Mouse (Mus musculus): ENCODE measurements around the gene Sh3glb2. TPM values are rescaled to one million over a fixed set of nuclear protein-coding genes. Genes with fewer than 3 reads are reported as not detected.

Sh3glb2 gene
- polyA plus RNA-seq, 1 experiment from 2014 or later = 107 TPM

GRCm38 (mm10) chr2:30386913-30387312 lies 27.8 kb upstream of the Sh3glb2 start:
- WGBS = 80% methylated on average over 9 of the region's 9 CpGs
- Histone ChIP-seq H3K9me3 (replicated peaks; ENCODE audit: control insufficient read depth, low read length) (no peaks in the 10 kb centered on the region), H3K4me1 (ENCODE audit: control insufficient read depth, insufficient read depth, low read length) (no peaks in the 10 kb centered on the region), H3K4me3 (replicated peaks; ENCODE audit: low read length) (no peak overlapping the region), H3K4me2 (ENCODE audit: low read depth, low read length) (no peak overlapping the region), H3K27me3 (ENCODE audit: control insufficient read depth, insufficient read depth, low read length) (no peaks in the 10 kb centered on the region), H3K27ac (ENCODE audit: low read length) (no peak overlapping the region), H3K9ac (ENCODE audit: low read length) (no peak overlapping the region), H3K36me3 (ENCODE audit: control insufficient read depth, insufficient read depth, low read length) (peaks cover under 1% of the 10 kb centered on the region; the same call in 1 of the 2 replicates)
- ATAC-seq (ENCODE audit: insufficient read depth, low FRiP score) = no peak

GRCm38 (mm10) chr2:30385591-30385990 lies 26.5 kb upstream of the Sh3glb2 start:
- ATAC-seq (ENCODE audit: insufficient read depth, low FRiP score) = no peak
- 76% methylated on average over 4 of the region's 4 CpGs for WGBS
- no peaks in the 10 kb centered on the region for H3K9me3 ChIP-seq (replicated peaks; ENCODE audit: control insufficient read depth, low read length)

GRCm38 (mm10) chr2:30384814-30385213 lies 25.7 kb upstream of the Sh3glb2 start:
- Histone ChIP-seq H3K4me1 (ENCODE audit: control insufficient read depth, insufficient read depth, low read length) (no peaks in the 10 kb centered on the region), H3K27ac (ENCODE audit: low read length) (no peak overlapping the region), H3K36me3 (ENCODE audit: control insufficient read depth, insufficient read depth, low read length) (peaks cover 5% of the 10 kb centered on the region; the same call in 1 of the 2 replicates), H3K4me2 (ENCODE audit: low read depth, low read length) (no peak overlapping the region), H3K4me3 (replicated peaks; ENCODE audit: low read length) (no peak overlapping the region), H3K9ac (ENCODE audit: low read length) (no peak overlapping the region), H3K27me3 (ENCODE audit: control insufficient read depth, insufficient read depth, low read length) (no peaks in the 10 kb centered on the region), H3K9me3 (replicated peaks; ENCODE audit: control insufficient read depth, low read length) (no peaks in the 10 kb centered on the region)
- 82% methylated on average over 5 of the region's 5 CpGs for WGBS
- ATAC-seq (ENCODE audit: insufficient read depth, low FRiP score) = no peak

More at GRCm38 (mm10) chr2:30385591-30385990, 26.5 kb upstream of the Sh3glb2 start:
- Histone ChIP-seq H3K27ac (ENCODE audit: low read length) (no peak overlapping the region), H3K36me3 (ENCODE audit: control insufficient read depth, insufficient read depth, low read length) (peaks cover 5% of the 10 kb centered on the region; the same call in 1 of the 2 replicates), H3K9ac (ENCODE audit: low read length) (no peak overlapping the region), H3K4me3 (replicated peaks; ENCODE audit: low read length) (no peak overlapping the region), H3K27me3 (ENCODE audit: control insufficient read depth, insufficient read depth, low read length) (no peaks in the 10 kb centered on the region), H3K4me2 (ENCODE audit: low read depth, low read length) (no peak overlapping the region), H3K4me1 (ENCODE audit: control insufficient read depth, insufficient read depth, low read length) (no peaks in the 10 kb centered on the region)

GRCm38 (mm10) chr2:30381377-30381725 lies 22.2 kb upstream of the Sh3glb2 start:
- H3K9ac ChIP-seq (ENCODE audit: low read length) = no peak overlapping the region
- no peaks in the 10 kb centered on the region for H3K4me1 ChIP-seq (ENCODE audit: control insufficient read depth, insufficient read depth, low read length)
- peak overlapping the region; percentile 55 for H3K27ac ChIP-seq (ENCODE audit: low read length)
- no peak overlapping the region for H3K4me3 ChIP-seq (replicated peaks; ENCODE audit: low read length)
- H3K36me3 ChIP-seq (ENCODE audit: control insufficient read depth, insufficient read depth, low read length) = peaks cover 14% of the 10 kb centered on the region
- H3K9me3 ChIP-seq (replicated peaks; ENCODE audit: control insufficient read depth, low read length) = no peaks in the 10 kb centered on the region
- no peak overlapping the region for H3K4me2 ChIP-seq (ENCODE audit: low read depth, low read length)
- no peaks in the 10 kb centered on the region for H3K27me3 ChIP-seq (ENCODE audit: control insufficient read depth, insufficient read depth, low read length)
- ATAC-seq (ENCODE audit: insufficient read depth, low FRiP score) = no peak
- WGBS = 88% methylated on average over 4 of the region's 4 CpGs

- H3K27ac ChIP-seq (ENCODE audit: low read length) = no peak overlapping the region
- H3K4me1 ChIP-seq (ENCODE audit: control insufficient read depth, insufficient read depth, low read length) = no peaks in the 10 kb centered on the region
- no peak overlapping the region for H3K4me3 ChIP-seq (replicated peaks; ENCODE audit: low read length)
- WGBS = 85% methylated on average over 10 of the region's 10 CpGs
- peaks cover 16% of the 10 kb centered on the region for H3K36me3 ChIP-seq (ENCODE audit: control insufficient read depth, insufficient read depth, low read length)
- H3K9ac ChIP-seq (ENCODE audit: low read length) = no peak overlapping the region
- no peak for ATAC-seq (ENCODE audit: insufficient read depth, low FRiP score)
- no peaks in the 10 kb centered on the region for H3K9me3 ChIP-seq (replicated peaks; ENCODE audit: control insufficient read depth, low read length)
- no peak overlapping the region for H3K4me2 ChIP-seq (ENCODE audit: low read depth, low read length)
- no peaks in the 10 kb centered on the region for H3K27me3 ChIP-seq (ENCODE audit: control insufficient read depth, insufficient read depth, low read length)
These were observed 21.6 kb upstream of the Sh3glb2 start for GRCm38 (mm10) chr2:30380564-30381376.

- Histone ChIP-seq H3K9me3 (replicated peaks; ENCODE audit: control insufficient read depth, low read length) (no peaks in the 10 kb centered on the region), H3K4me2 (ENCODE audit: low read depth, low read length) (no peak overlapping the region), H3K4me1 (ENCODE audit: control insufficient read depth, insufficient read depth, low read length) (no peaks in the 10 kb centered on the region), H3K36me3 (ENCODE audit: control insufficient read depth, insufficient read depth, low read length) (peaks cover 17% of the 10 kb centered on the region), H3K27ac (ENCODE audit: low read length) (no peak overlapping the region), H3K27me3 (ENCODE audit: control insufficient read depth, insufficient read depth, low read length) (no peaks in the 10 kb centered on the region), H3K4me3 (replicated peaks; ENCODE audit: low read length) (no peak overlapping the region), H3K9ac (ENCODE audit: low read length) (no peak overlapping the region)
- WGBS = 78% methylated on average over 7 of the region's 7 CpGs
- ATAC-seq (ENCODE audit: insufficient read depth, low FRiP score) = no peak
These were observed 20.2 kb upstream of the Sh3glb2 start for GRCm38 (mm10) chr2:30379307-30379706.

DNA sequence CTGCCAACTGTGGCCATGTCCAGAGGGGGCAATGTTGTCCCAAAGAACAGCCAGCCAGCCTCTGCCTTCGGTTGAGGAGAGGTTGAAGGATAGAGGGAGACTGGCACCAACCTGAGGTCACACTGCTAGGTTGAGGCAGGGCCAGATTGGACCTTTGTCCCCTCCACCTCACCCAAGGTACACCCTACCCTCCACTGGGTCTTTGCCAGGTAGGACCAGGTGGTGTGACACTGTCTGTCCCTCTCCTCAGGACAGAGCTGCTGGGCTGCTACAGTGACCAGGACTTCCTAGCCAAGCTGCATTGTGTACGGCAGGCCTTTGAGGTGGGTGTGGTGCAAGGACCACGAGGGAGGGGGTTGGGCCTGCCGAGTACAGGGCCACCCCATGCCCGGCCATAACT lies 18.6 kb upstream of the Sh3glb2 start:
- H3K4me1 ChIP-seq (ENCODE audit: control insufficient read depth, insufficient read depth, low read length) = no peaks in the 10 kb centered on the region
- no peak overlapping the region for H3K27ac ChIP-seq (ENCODE audit: low read length)
- ATAC-seq (ENCODE audit: insufficient read depth, low FRiP score) = no peak
- no peak overlapping the region for H3K9ac ChIP-seq (ENCODE audit: low read length)
- WGBS = 85% methylated on average over 5 of the region's 5 CpGs
- peaks cover 28% of the 10 kb centered on the region for H3K36me3 ChIP-seq (ENCODE audit: control insufficient read depth, insufficient read depth, low read length)
- no peak overlapping the region for H3K4me3 ChIP-seq (replicated peaks; ENCODE audit: low read length)
- H3K27me3 ChIP-seq (ENCODE audit: control insufficient read depth, insufficient read depth, low read length) = no peaks in the 10 kb centered on the region
- no peak overlapping the region for H3K4me2 ChIP-seq (ENCODE audit: low read depth, low read length)
- no peaks in the 10 kb centered on the region for H3K9me3 ChIP-seq (replicated peaks; ENCODE audit: control insufficient read depth, low read length)

DNA sequence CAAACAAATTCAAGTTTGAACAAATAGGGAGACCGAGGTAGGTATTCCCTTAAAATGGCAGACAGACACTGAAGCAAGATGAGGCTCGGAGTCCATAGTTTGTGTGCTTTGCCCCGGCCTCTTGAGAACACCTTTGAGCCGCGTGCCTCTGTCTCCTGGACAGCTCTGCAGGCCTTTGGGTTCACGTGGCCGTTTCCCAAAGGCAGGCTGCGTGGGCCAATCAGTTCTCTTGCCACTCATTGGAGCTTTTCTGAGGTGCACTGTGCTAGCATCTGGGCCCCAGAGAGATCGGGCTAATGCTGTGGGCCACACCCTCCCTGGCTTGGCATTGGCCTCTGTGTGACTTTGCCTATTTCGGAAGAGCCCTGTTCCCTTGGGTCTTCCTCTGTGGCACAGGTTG lies 16.8 kb upstream of the Sh3glb2 start:
- Histone ChIP-seq H3K9ac (ENCODE audit: low read length) (no peak overlapping the region), H3K9me3 (replicated peaks; ENCODE audit: control insufficient read depth, low read length) (no peaks in the 10 kb centered on the region), H3K4me2 (ENCODE audit: low read depth, low read length) (no peak overlapping the region), H3K27ac (ENCODE audit: low read length) (no peak overlapping the region), H3K4me1 (ENCODE audit: control insufficient read depth, insufficient read depth, low read length) (no peaks in the 10 kb centered on the region), H3K36me3 (ENCODE audit: control insufficient read depth, insufficient read depth, low read length) (peaks cover 31% of the 10 kb centered on the region), H3K4me3 (replicated peaks; ENCODE audit: low read length) (no peak overlapping the region), H3K27me3 (ENCODE audit: control insufficient read depth, insufficient read depth, low read length) (no peaks in the 10 kb centered on the region)
- ATAC-seq (ENCODE audit: insufficient read depth, low FRiP score) = no peak
- 93% methylated on average over 10 of the region's 10 CpGs for WGBS

DNA sequence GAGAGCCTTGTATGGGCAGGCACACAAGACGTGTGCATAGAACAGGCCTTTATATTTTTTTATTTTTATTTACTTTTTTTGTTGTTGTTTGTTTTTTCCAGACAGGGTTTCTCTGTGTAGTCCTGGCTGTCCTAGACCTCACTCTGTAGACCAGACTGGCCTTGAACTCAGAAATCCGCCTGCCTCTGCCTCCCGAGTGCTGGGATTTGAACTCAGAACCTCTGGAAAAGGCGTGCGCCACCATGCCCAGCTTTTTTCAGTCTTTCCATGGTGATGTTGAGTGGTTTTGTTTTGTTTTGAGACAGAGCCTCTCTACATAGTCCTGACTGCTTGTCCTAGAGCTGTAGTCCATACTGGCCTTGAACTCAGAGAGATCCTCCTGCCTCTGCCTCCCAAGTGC lies 13.6 kb upstream of the Sh3glb2 start:
- no peak overlapping the region for H3K4me3 ChIP-seq (replicated peaks; ENCODE audit: low read length)
- no peak for ATAC-seq (ENCODE audit: insufficient read depth, low FRiP score)

More for the DNA sequence above, 13.6 kb upstream of the Sh3glb2 start:
- Histone ChIP-seq H3K4me1 (ENCODE audit: control insufficient read depth, insufficient read depth, low read length) (no peaks in the 10 kb centered on the region), H3K36me3 (ENCODE audit: control insufficient read depth, insufficient read depth, low read length) (peaks cover 47% of the 10 kb centered on the region), H3K9ac (ENCODE audit: low read length) (no peak overlapping the region), H3K27ac (ENCODE audit: low read length) (no peak overlapping the region), H3K4me2 (ENCODE audit: low read depth, low read length) (no peak overlapping the region), H3K27me3 (ENCODE audit: control insufficient read depth, insufficient read depth, low read length) (no peaks in the 10 kb centered on the region), H3K9me3 (replicated peaks; ENCODE audit: control insufficient read depth, low read length) (no peaks in the 10 kb centered on the region)
- 93% methylated on average over 5 of the region's 5 CpGs for WGBS

Data from stomach, embryonic 16.5 days (tissue).